Mouse (Mus musculus): Measurements from ENCODE around the gene Tiam2.

DNA sequence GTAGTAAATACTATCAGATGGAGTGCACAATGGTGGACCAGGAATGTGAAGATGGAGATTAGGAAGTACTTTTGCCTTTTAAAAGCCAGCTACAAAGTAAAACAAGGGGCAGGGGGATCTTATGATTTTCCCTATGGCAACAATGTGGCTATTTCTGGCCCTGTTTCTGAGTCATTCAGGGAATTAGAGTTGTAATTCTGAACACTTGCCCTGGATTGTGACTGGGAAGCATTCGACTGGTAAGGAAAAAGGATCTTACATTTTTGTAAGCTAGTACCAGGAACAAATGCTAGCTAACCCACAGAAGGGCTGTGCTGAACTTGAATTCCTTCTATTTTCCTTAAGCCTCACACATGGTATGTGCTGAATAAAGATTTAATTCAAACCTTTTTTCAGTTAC lies 205.3 kb downstream of the Tiam2 start:
- TF ChIP-seq CTCF (IDR thresholded peaks at IDR 0.05; ENCODE audit: extremely low read depth, insufficient read depth, insufficient read length, insufficient replicate concordance) (no peak), POLR2A (IDR thresholded peaks at IDR 0.05; ENCODE audit: low read depth, low read length) (no peak)
